Mouse (Mus musculus): ENCODE measurements around the gene Galr2.
A peak's percentile ranks its signal among the peaks of the same experiment; 100 is the strongest.

The Galr2 gene

GRCm38 (mm10) chr11:116280751-116281663 lies at the start of gene Galr2:
TSS of gene Galr2 (plus strand) at chr11:116280939.
- DNase-seq (ENCODE audit: low read depth) = no peak

DNA sequence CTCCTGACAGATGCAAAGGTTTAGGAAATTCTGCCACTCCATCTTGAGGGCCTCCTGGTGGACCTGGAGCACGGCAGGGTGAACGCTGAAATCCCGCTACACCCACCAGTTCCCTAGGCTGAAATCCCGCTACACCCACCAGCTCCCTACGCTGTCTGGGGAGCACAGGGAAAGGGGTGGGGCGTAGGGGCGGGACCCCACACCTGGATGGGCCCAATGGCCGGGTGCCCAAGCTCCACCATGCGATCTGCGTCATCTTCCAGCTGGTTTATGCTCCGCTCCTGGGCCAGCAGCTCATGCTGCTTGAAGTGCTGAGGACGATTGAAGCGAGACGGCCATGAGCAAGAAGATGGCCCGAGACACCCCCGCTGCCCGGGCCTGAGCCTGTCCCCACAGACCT lies 48.3 kb upstream of the Galr2 start:
- DNase-seq (ENCODE audit: low read depth) = no peak

DNA sequence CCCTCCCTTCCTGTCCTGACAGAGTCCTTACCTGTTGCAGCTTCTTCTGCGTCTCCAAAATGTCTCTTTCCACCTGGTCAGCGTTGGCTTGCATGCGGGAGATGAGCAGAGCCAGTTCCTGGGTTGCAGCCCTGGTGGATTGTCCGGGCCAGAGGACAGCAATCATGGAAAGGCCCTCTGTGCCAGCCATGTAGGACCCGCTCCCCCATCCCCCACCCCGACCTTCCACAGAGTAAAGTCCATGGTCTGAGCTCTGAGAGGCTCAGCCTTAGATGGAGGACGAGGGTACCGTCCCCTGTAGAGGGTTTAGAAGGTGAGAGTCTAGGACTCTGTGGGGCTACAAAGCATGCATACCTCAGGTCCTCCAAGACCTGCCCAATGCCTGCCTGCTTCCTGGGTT lies 45.8 kb upstream of the Galr2 start:
- no peak for DNase-seq (ENCODE audit: low read depth)

GRCm38 (mm10) chr11:116237742-116238395 lies 42.9 kb upstream of the Galr2 start, which contains the start of gene Evpl:
TSS of gene Evpl (minus strand) at chr11:116238077.
- DNase-seq (ENCODE audit: low read depth) = no peak

GRCm38 (mm10) chr11:116239797-116240196 lies 40.9 kb upstream of the Galr2 start:
- DNase-seq (ENCODE audit: low read depth) = no peak

DNA sequence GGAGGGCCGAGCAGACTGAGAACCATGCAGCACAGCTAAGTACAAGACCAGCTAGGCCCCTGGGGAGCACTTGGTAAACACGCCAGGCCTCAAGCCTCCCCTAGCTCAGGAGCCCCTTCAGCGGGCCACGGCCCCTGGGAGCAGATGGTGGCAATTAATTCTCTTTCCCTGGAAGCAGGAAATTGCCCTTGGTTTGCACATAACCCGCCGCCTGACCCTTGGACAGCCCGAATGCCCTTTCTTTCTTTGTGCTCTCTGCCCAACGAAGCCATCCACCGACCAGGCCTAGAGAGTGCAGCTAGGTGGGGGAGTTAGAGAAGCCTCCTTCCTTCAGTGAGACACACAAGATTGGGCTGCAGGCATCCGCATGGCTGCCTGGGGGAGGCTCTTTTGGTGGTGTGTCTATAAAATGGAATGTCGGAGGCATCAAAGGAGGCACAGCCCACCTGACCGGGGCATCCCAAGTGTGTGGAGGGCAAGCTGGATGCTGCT lies 38.9 kb upstream of the Galr2 start:
- no peak for DNase-seq (ENCODE audit: low read depth)

DNA sequence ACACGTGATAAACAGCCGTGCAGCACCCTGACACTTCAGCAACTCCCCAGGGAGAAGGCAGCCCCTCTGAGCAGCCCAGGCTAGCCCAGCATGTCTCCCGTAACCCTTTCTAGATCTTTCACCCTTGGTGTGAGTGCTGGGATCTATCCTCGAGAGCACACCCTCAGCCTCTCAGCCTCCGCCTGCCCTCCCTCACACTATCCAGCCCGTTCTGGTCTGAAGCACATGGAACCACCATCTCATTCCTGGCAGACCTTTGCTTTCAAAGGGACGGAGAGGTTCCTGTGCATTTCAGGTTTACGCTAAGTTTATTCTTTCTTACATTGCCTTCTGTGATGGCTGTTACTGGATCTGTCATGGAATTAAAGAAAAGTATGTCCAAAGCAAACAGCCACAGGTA lies 36.2 kb upstream of the Galr2 start:
- DNase-seq (ENCODE audit: low read depth) = no peak

DNA sequence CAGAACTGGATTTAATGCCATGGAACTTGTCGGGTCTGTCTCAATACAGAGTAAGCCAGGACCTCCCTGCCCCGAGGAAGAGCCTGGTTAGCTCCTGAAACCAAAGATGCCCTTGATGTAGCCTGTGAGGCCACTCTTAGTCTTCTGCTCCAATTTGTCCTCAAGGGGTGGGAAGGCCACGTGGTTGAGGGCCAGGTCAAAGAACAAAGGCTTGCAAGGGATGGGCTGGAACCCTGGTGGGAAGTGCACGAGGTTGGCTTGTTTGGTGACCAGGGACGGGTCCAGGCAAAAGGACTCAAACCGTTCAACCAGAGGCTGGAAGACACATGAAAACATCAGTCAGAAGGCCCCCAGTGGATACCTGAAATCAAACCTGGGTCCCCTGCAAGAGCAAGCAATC lies 35.1 kb upstream of the Galr2 start:
- DNase-seq (ENCODE audit: low read depth) = no peak

DNA sequence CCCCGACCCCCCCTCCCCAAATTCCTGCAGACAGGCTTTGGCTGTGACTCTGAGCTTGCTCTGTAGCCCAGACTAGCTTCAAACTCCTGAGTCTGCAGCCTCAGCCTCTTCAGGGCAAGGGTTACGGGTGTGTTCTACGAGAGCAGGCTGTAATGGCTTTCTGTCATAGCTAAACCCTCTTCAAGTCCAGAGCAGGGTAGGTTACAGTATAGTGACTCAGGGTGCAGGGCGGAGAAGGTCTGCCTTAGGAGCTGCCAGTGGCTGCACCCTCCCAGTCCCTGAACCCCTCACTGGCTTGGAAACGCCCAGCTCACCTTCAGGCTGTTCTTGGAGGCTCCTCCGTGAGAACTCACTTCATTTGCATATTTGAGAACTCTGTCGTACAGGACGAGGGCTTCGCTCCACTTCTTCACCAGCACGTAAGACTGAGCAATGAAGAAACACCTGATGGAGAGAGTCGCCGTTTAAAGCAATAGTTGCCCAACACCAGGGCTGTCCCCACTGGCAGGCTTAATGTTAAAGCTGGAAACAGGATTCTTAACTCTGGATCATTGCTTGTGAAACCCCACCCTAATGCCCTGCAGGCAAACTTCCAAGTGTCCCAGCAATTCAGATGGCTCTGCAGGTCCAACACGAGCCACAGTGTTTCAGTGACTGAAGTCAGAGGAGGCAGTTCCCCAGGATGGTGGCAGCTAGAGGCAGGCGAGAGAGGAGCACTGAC lies 33.1 kb upstream of the Galr2 start:
- DNase-seq (ENCODE audit: low read depth) = no peak

DNA sequence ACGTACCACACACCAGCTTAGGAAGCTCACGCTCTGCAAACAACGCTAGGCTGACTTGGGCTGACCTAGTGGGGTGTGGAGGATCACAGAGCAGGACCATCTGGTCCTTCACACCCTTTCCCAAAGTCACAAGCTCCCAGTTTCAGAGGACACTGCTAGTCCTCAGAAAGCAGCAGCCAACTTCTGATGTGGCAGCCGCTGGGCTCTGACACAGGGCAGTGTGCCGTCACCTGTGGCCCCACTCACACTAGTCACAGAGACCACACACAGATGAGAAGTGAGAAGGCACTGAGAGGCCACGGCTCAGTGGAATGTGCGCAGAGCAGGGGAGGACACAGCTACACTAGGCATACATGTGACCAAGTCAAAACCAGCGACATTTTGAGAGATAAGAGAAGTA lies 29.8 kb upstream of the Galr2 start:
- no peak for DNase-seq (ENCODE audit: low read depth)

DNA sequence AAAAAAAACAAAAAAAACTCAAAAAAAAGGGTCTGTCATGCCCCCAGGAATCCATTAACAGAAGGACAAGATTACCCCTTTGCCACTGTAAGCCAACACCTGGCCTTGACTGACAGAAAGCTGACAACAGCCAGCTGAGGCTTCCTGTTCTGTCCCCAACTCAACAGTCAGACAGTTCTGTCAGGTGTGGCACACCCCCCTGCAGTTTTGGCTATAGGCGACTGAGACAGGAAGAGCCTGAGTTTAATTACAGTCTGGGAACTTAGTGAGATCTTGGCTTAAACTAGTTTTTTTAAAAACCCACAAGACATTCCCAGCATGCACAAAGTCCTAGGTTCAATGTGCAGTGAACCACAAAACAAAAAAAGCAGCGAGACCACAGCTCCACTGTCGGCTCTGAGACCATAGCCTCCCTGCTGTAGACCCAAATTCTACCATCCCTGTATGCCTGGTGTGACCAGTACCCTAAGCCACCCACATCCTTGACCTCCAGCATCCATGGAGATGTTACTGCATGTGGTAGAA lies 27.6 kb upstream of the Galr2 start:
- DNase-seq (ENCODE audit: low read depth) = no peak

- DNase-seq (ENCODE audit: low read depth) = no peak
Measured at GRCm38 (mm10) chr11:116254627-116255026, 26.1 kb upstream of the Galr2 start.

GRCm38 (mm10) chr11:116255090-116255981 lies 25.4 kb upstream of the Galr2 start:
- DNase-seq (ENCODE audit: low read depth) = no peak

DNA sequence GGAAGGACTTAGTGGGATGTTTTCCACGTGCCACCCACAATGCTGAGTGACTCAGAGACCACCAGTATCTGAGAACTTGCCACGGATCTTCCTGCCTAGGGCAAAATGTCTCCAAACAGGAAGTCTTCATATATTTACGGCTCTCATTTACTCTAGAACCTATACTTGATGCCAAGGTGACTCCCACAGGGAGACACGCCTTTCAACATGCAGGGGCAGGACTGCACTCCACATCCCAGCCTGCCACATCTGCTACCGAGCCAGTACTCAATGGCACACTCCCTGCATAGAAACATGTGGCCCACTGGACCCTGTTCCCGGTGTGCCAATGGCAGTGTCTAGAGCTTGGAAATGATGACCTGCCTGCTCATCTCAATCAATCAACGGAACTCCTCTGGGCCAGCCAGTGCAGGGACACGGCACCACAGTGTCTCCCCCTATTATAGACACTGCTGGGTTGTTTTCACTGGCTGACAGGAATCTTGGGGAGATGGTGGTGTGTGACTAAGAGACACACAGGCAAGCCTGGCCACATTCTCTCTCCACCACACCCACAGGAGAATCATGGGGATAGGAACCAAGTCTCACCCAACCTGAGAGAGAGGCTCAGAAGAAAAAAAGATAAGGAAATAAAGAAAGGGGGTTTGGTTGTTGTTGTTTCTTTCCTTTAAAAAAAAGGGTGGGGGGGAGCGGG lies 24.6 kb upstream of the Galr2 start:
- DNase-seq (ENCODE audit: low read depth) = no peak

GRCm38 (mm10) chr11:116259461-116259860 lies 21.3 kb upstream of the Galr2 start:
- DNase-seq (ENCODE audit: low read depth) = no peak

DNA sequence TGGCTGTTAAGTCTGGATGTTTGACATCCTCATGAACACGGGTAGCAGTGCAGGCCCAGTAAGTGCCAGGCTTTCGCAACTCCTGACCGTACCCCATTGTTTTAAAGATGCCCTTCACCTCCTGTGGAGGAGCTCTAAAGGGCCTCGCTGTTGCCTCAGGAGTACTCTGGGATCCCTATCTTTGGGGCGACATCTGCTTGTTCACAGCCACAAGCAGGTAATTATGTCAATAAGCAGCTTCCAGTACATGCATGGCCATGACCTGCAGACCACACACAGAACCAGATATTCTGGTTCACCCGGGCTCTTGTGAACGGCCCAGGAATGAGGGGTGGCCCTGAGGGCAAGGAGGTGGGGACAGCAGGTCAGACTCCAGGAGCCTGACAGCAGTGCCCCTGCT lies 20.5 kb upstream of the Galr2 start:
- no peak for DNase-seq (ENCODE audit: low read depth)

DNA sequence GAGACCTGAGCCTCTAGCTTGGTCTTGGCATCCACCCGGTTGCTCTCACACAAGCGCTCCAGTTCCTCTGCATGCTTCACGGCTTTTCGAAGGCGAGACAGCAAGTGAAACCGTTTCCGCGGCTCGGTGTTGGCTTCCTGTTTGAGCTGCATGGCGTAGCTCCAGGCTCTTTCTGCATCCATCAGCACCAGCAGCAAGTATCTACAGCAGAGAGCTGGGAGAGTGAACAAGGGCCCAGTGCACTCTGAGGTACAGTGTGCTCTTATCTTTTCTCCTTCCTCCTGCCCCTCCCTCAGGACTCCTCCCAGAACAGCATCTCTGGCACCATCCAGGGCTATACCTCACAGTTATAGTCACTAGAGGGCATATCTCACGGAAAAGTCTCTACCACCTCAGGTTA lies 15.4 kb upstream of the Galr2 start:
- no peak for DNase-seq (ENCODE audit: low read depth)

DNA sequence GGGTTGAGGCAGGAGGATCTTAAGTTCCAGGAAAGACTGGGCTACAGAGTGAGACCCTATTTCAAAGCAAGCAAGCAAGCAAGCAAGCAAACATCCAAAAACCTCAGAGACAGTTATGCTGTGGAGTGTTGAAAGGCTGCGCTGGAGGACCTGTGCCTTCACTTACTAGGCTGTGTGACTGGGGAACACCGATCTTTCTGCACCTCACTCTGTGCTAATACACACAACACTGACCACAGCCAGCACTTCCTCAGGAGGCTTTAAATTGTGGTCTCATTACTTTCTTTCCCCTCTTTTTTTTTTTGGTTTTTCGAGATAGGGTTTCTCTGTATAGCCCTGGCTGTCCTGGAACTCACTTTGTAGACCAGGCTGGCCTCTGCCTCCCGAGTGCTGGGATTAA lies 14.9 kb upstream of the Galr2 start:
- no peak for DNase-seq (ENCODE audit: low read depth)

DNA sequence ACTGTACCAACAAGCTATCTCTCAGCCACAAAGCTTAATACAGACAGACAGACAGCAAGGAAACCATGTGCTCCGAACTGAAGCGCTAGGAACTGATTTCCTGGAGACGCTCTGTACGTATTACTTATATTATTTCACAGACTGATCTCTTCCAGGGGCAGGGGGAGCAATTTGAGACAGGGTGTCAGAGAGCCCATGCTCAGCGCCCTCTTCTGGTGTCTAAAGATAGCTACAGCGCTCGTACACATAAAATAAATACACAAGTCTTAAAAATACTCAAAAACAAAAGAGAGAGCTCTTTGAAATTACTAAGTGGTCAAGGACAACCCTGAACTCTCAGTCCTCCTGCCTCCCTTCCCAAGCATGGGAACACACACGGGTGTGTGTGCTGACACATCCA lies 13.1 kb upstream of the Galr2 start:
- DNase-seq (ENCODE audit: low read depth) = peak; percentile 39

- no peak for DNase-seq (ENCODE audit: low read depth)
Measured at GRCm38 (mm10) chr11:116268313-116268712, 12.4 kb upstream of the Galr2 start.

DNA sequence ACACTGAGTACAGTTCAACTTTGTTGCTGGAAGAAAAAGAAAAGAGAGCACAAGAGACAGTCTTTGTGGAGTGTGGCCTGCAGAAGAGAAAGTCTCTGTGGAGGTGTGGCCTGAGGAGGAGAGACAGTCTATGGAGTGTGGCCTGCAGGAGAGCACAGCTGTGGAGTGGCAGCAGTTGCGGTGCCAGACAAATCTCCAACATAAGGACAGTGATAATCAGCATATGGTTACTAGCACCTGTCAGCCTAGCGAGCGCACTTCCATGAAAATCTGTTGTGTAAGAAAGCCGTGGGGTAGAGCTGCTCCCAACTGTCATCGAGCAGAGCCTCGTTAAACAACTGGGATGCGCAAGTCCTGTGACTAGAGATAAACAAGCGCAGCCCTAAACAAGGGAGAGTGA lies 11.2 kb upstream of the Galr2 start:
- DNase-seq (ENCODE audit: low read depth) = no peak
